Mouse (Mus musculus): Measurements from ENCODE around the gene Rabgap1l. TPM values are rescaled to one million over a fixed set of nuclear protein-coding genes. Genes with fewer than 3 reads are reported as not detected.

The Rabgap1l gene
- polyA plus RNA-seq, 1 experiment from 2014 or later, result 49.4 TPM

DNA sequence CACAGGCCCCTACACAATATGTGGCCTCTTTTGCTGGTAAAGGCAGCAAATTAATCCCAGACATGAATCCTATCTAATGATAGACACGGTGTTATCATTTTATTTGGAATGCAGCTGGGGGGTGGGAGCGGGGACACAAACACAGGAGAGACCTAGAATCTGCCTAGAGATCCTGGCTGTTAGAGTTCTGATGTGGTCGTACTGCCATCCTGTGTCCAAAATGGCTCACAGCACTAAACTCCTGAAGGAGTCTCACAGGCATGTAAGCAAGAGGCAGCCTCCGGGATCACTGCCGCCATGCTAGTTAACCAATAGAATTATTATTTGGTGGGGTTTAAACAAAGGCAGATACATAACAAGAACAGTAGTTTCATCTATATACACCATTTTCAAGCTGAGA lies 608.5 kb downstream of the Rabgap1l start:
- no peaks in the 10 kb centered on the region for H3K27me3 ChIP-seq (replicated peaks; ENCODE audit: control insufficient read depth, insufficient read depth, low read length)
- H3K4me2 ChIP-seq (ENCODE audit: low read length), result no peak overlapping the region
- WGBS, result 18% methylated on average over 5 of the region's 5 CpGs
- H3K36me3 ChIP-seq (ENCODE audit: control insufficient read depth, insufficient read depth), result no peaks in the 10 kb centered on the region
- no peak overlapping the region for H3K9ac ChIP-seq (replicated peaks; ENCODE audit: low read depth, low read length)
- H3K4me3 ChIP-seq (replicated peaks; ENCODE audit: low read length), result no peak overlapping the region
- no peaks in the 10 kb centered on the region for H3K4me1 ChIP-seq (replicated peaks; ENCODE audit: control insufficient read depth, insufficient read depth, low read length)
- no peaks in the 10 kb centered on the region for H3K9me3 ChIP-seq (ENCODE audit: control insufficient read depth, low read length)
- peak; percentile 91 for ATAC-seq
- H3K27ac ChIP-seq (ENCODE audit: low read length), result no peak overlapping the region

DNA sequence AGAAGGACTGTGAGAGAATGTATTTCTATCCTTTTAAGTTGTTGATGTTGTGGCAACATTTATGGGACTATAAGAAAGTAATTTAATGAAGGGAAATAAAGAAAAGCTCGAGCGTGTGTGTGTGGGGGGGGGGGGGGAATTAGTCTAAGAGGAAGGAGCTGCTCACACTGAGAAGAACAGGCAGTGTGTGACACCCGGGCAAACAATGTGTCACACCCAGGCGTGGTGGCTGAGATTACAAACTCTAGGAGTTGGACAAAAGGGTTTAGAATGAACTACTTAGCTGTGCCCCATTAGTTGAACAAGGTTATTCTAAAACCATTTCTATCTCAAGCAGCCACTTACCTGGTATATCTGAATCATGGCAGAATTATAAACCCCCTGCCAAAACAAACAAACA lies 611.8 kb downstream of the Rabgap1l start:
- Histone ChIP-seq H3K4me2 (ENCODE audit: low read length) (no peak overlapping the region), H3K9ac (replicated peaks; ENCODE audit: low read depth, low read length) (no peak overlapping the region), H3K27me3 (replicated peaks; ENCODE audit: control insufficient read depth, insufficient read depth, low read length) (no peaks in the 10 kb centered on the region), H3K9me3 (ENCODE audit: control insufficient read depth, low read length) (no peaks in the 10 kb centered on the region), H3K27ac (ENCODE audit: low read length) (no peak overlapping the region), H3K36me3 (ENCODE audit: control insufficient read depth, insufficient read depth) (no peaks in the 10 kb centered on the region), H3K4me3 (replicated peaks; ENCODE audit: low read length) (no peak overlapping the region), H3K4me1 (replicated peaks; ENCODE audit: control insufficient read depth, insufficient read depth, low read length) (no peaks in the 10 kb centered on the region)
- ATAC-seq, result no peak
- 59% methylated on average over 4 of the region's 4 CpGs for WGBS

DNA sequence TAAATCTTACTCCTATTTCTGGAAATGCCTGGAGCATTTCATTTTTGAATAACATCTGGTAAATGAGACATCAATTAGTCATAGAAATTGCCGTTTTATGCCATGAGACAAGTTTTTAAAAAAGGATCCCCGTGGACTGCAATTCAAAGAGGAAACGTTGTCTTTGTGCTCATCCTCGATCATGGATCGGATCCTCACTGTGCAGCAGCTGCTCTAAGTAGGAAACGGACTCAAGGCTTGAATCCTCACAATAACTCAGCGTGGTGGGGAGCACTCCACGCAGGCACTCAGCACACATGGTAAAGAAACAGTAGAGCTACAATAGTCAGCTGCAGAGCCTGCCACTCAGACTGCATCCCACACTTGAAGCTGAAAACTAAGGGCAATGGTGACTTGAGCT lies 616.1 kb downstream of the Rabgap1l start:
- no peak overlapping the region for H3K4me2 ChIP-seq (ENCODE audit: low read length)
- no peaks in the 10 kb centered on the region for H3K27me3 ChIP-seq (replicated peaks; ENCODE audit: control insufficient read depth, insufficient read depth, low read length)
- H3K4me1 ChIP-seq (replicated peaks; ENCODE audit: control insufficient read depth, insufficient read depth, low read length), result no peaks in the 10 kb centered on the region
- H3K4me3 ChIP-seq (replicated peaks; ENCODE audit: low read length), result no peak overlapping the region
- 67% methylated on average over 8 of the region's 8 CpGs for WGBS
- no peak overlapping the region for H3K27ac ChIP-seq (ENCODE audit: low read length)
- no peaks in the 10 kb centered on the region for H3K36me3 ChIP-seq (ENCODE audit: control insufficient read depth, insufficient read depth)
- ATAC-seq, result no peak
- no peak overlapping the region for H3K9ac ChIP-seq (replicated peaks; ENCODE audit: low read depth, low read length)
- H3K9me3 ChIP-seq (ENCODE audit: control insufficient read depth, low read length), result no peaks in the 10 kb centered on the region

MicroRNAs encoded within 50 kb of the gene (microRNA counts, 519-probe panel; counts per million panel counts)
- microRNA mmu-miR-1927, result 1,759 counts per million, percentile 19 among the panel's probes with 10 or more counts

Small RNA genes lying within 50 kb of the gene (microRNA-seq; reads per million reads assigned to microRNA genes)
- 2.5 reads per million, percentile 7 among the genes with 10 or more reads in this experiment for gene Mir1927

Other genes with a start within 250 kb of the Rabgap1l start
- gene Rc3h1, start 113.2 kb upstream of the Rabgap1l start, polyA plus RNA-seq (2015; fragmentation: Nextera tagmentation; extraction: Ambion mirVana), result 8.1 and 8.2 TPM in 2 replicates
- 3.0 and 3.5 TPM in 2 replicates for gene Serpinc1, start 185.4 kb upstream of the Rabgap1l start, polyA plus RNA-seq (2015; fragmentation: Nextera tagmentation; extraction: Ambion mirVana)
- gene Zbtb37, start 241.6 kb upstream of the Rabgap1l start, polyA plus RNA-seq (2015; fragmentation: Nextera tagmentation; extraction: Ambion mirVana), result 14.3 and 16.9 TPM in 2 replicates